Mouse (Mus musculus): ENCODE data around the gene D330045A20Rik. TPM values are rescaled to one million over a fixed set of nuclear protein-coding genes. Genes with fewer than 3 reads are reported as not detected.

Gene D330045A20Rik
- polyA plus RNA-seq, 1 experiment from 2014 or later = 1.4 TPM

- H3K27me3 ChIP-seq (replicated peaks) = no peaks in the 10 kb centered on the region
- no peak for ATAC-seq (ENCODE audit: extremely low read depth, insufficient number of reproducible peaks, low FRiP score, low TSS enrichment)
- H3K4me3 ChIP-seq = no peak overlapping the region
- H3K4me2 ChIP-seq = no peak overlapping the region
- no peak overlapping the region for H3K27ac ChIP-seq (replicated peaks)
- H3K4me1 ChIP-seq = no peaks in the 10 kb centered on the region
- no peaks in the 10 kb centered on the region for H3K9me3 ChIP-seq
- no peaks in the 10 kb centered on the region for H3K36me3 ChIP-seq
- no peak overlapping the region for H3K9ac ChIP-seq
- 52% methylated on average over 4 of the region's 4 CpGs for whole genome bisulfite sequencing
These were observed 46.8 kb downstream of the D330045A20Rik start for GRCm38 (mm10) chrX:139526984-139527383.

DNA sequence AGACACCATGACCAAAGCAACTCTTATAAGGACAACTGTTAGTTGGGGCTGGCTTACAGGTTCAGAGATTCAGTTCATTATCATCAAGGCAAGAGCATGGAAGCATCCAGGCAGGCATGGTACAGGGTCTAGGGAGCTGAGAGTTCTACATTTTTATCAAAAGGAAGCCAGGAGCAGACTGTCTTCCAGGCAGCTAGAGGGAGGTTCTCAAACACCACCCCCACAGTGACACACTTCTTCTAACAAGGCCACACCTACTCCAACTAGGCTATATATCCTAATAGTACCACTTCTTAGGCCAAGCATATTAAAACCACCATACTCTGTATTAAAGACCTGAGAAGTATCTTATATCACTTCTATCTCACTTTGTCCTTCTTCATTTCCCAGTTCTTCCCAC is 49.5 kb downstream of the D330045A20Rik start:
- Histone ChIP-seq H3K36me3 (no peaks in the 10 kb centered on the region), H3K27me3 (replicated peaks) (no peaks in the 10 kb centered on the region), H3K4me2 (no peak overlapping the region), H3K4me3 (no peak overlapping the region), H3K27ac (replicated peaks) (no peak overlapping the region), H3K9me3 (no peaks in the 10 kb centered on the region), H3K9ac (no peak overlapping the region), H3K4me1 (no peaks in the 10 kb centered on the region)
- no peak for ATAC-seq (ENCODE audit: extremely low read depth, insufficient number of reproducible peaks, low FRiP score, low TSS enrichment)

DNA sequence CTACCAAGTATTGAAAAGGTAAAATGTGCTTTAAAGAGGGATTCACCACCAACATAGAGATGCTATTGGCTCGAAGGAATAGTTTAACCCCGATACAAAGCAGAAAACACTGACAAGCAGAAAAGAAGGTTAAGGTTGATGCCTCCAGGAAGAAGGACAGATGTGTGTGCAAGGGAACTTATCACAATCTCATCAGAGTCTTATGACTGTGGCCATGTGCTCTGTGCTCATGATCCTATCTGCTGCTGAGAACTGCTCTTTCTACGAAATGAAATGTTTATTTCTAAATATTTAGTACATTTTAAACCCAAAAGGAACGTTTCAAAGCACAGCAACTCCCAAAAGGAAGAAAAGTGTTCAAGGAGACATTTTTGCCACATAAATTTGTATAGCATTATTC is 52.1 kb downstream of the D330045A20Rik start:
- WGBS = 61% methylated on average over 4 of the region's 4 CpGs
- no peak overlapping the region for H3K4me2 ChIP-seq

GRCm38 (mm10) chrX:139537641-139538397 is 57.7 kb downstream of the D330045A20Rik start:
- 69% methylated on average over 5 of the region's 5 CpGs for WGBS
- no peak overlapping the region for H3K27ac ChIP-seq (replicated peaks)
- no peaks in the 10 kb centered on the region for H3K4me1 ChIP-seq
- H3K4me2 ChIP-seq = no peak overlapping the region
- no peak overlapping the region for H3K4me3 ChIP-seq
- H3K9ac ChIP-seq = no peak overlapping the region
- no peaks in the 10 kb centered on the region for H3K36me3 ChIP-seq
- no peaks in the 10 kb centered on the region for H3K9me3 ChIP-seq
- ATAC-seq (ENCODE audit: extremely low read depth, insufficient number of reproducible peaks, low FRiP score, low TSS enrichment) = no peak
- no peaks in the 10 kb centered on the region; the same call in 1 of the 2 replicates for H3K27me3 ChIP-seq (replicated peaks)

More for the DNA sequence above, 52.1 kb downstream of the D330045A20Rik start:
- Histone ChIP-seq H3K4me3 (no peak overlapping the region), H3K4me1 (no peaks in the 10 kb centered on the region), H3K9me3 (no peaks in the 10 kb centered on the region), H3K27ac (replicated peaks) (no peak overlapping the region), H3K36me3 (no peaks in the 10 kb centered on the region), H3K27me3 (replicated peaks) (no peaks in the 10 kb centered on the region; the same call in 1 of the 2 replicates), H3K9ac (no peak overlapping the region)
- ATAC-seq (ENCODE audit: extremely low read depth, insufficient number of reproducible peaks, low FRiP score, low TSS enrichment) = no peak

DNA sequence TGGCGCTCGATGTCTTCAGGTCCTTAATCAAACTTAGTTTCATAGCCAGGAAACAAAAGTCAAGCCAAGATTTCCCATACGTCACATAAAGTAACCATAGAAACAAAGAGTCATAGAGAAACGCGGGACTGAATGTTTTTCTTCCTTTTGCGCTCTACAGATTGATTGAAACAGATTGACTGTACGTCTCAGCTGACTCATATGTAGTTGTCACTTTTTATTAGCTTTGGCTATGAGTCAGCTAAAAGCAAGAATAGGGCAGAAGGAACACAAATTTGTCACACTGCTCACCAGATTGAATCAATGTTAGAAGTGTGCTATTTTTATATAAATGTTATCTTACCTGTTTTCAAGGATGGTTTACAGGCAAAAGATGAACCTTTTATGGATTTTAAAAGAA is 63.6 kb downstream of the D330045A20Rik start:
- no peaks in the 10 kb centered on the region for H3K36me3 ChIP-seq
- H3K4me2 ChIP-seq = no peak overlapping the region
- no peaks in the 10 kb centered on the region for H3K27me3 ChIP-seq (replicated peaks)
- WGBS = 63% methylated on average over 7 of the region's 7 CpGs
- no peak overlapping the region for H3K4me3 ChIP-seq
- no peak for ATAC-seq (ENCODE audit: extremely low read depth, insufficient number of reproducible peaks, low FRiP score, low TSS enrichment)
- H3K27ac ChIP-seq (replicated peaks) = no peak overlapping the region
- no peak overlapping the region for H3K9ac ChIP-seq
- H3K4me1 ChIP-seq = no peaks in the 10 kb centered on the region
- no peaks in the 10 kb centered on the region for H3K9me3 ChIP-seq

- no peaks in the 10 kb centered on the region for H3K4me1 ChIP-seq
- no peak overlapping the region for H3K4me3 ChIP-seq
- no peak overlapping the region for H3K9ac ChIP-seq
- WGBS = 70% methylated on average over 5 of the region's 5 CpGs
- no peaks in the 10 kb centered on the region for H3K27me3 ChIP-seq (replicated peaks)
- H3K27ac ChIP-seq (replicated peaks) = no peak overlapping the region
- H3K9me3 ChIP-seq = no peaks in the 10 kb centered on the region
- no peak for ATAC-seq (ENCODE audit: extremely low read depth, insufficient number of reproducible peaks, low FRiP score, low TSS enrichment)
- no peak overlapping the region for H3K4me2 ChIP-seq
- H3K36me3 ChIP-seq = no peaks in the 10 kb centered on the region
These were observed 70.3 kb downstream of the D330045A20Rik start for GRCm38 (mm10) chrX:139550456-139550855.

DNA sequence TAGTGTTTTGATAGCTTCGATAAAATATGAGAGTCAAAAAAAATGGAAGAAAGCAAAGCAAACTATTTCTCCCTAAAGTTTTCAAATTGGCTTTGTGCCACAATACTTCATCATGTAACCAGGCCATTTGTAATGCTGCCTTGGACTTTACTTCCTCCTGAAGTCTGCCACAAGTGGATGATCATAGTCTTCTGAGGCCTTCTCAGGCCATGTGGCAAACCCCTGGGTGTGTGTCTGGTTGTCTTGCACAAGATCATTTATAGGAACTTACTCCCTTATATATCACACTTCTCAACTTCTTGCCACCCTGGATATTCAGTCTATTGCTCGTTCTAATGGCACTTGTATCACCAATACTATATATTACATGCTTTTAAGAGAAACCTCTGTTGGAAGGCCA is 71.9 kb downstream of the D330045A20Rik start:
- 72% methylated on average over 2 of the region's 2 CpGs for WGBS
- no peaks in the 10 kb centered on the region for H3K4me1 ChIP-seq
- no peak overlapping the region for H3K4me3 ChIP-seq

GRCm38 (mm10) chrX:139562255-139562924 is 82.2 kb downstream of the D330045A20Rik start:
- Histone ChIP-seq H3K4me1 (no peaks in the 10 kb centered on the region), H3K27me3 (replicated peaks) (no peaks in the 10 kb centered on the region), H3K4me3 (no peak overlapping the region), H3K4me2 (no peak overlapping the region), H3K27ac (replicated peaks) (no peak overlapping the region), H3K36me3 (no peaks in the 10 kb centered on the region), H3K9me3 (no peaks in the 10 kb centered on the region), H3K9ac (no peak overlapping the region)
- WGBS = 45% methylated on average over 5 of the region's 5 CpGs
- ATAC-seq (ENCODE audit: extremely low read depth, insufficient number of reproducible peaks, low FRiP score, low TSS enrichment) = no peak

More for the DNA sequence above, 71.9 kb downstream of the D330045A20Rik start:
- H3K36me3 ChIP-seq = no peaks in the 10 kb centered on the region
- H3K27ac ChIP-seq (replicated peaks) = no peak overlapping the region
- no peak overlapping the region for H3K4me2 ChIP-seq
- ATAC-seq (ENCODE audit: extremely low read depth, insufficient number of reproducible peaks, low FRiP score, low TSS enrichment) = no peak
- H3K27me3 ChIP-seq (replicated peaks) = no peaks in the 10 kb centered on the region
- H3K9ac ChIP-seq = no peak overlapping the region
- H3K9me3 ChIP-seq = no peaks in the 10 kb centered on the region

GRCm38 (mm10) chrX:139562925-139563461 is 82.8 kb downstream of the D330045A20Rik start, which contains the start of gene Rnf128:
Gene Rnf128, plus strand, starts transcription at chrX:139563316.
- no peaks in the 10 kb centered on the region for H3K36me3 ChIP-seq
- H3K4me1 ChIP-seq = no peaks in the 10 kb centered on the region
- whole genome bisulfite sequencing = 61% methylated on average over 8 of the region's 8 CpGs
- H3K27me3 ChIP-seq (replicated peaks) = no peaks in the 10 kb centered on the region
- H3K9me3 ChIP-seq = no peaks in the 10 kb centered on the region
- H3K27ac ChIP-seq (replicated peaks) = no peak within 1 kb of the TSS
- no peak for ATAC-seq (ENCODE audit: extremely low read depth, insufficient number of reproducible peaks, low FRiP score, low TSS enrichment)
- H3K9ac ChIP-seq = no peak within 1 kb of the TSS
- no peak within 1 kb of the TSS for H3K4me2 ChIP-seq
- H3K4me3 ChIP-seq = no peak within 1 kb of the TSS

- H3K4me2 ChIP-seq = no peak overlapping the region
- no peak overlapping the region for H3K9ac ChIP-seq
- WGBS = 75% methylated on average over 3 of the region's 3 CpGs
- no peaks in the 10 kb centered on the region for H3K27me3 ChIP-seq (replicated peaks)
- H3K9me3 ChIP-seq = no peaks in the 10 kb centered on the region
- no peak overlapping the region for H3K4me3 ChIP-seq
- no peaks in the 10 kb centered on the region for H3K36me3 ChIP-seq
- H3K27ac ChIP-seq (replicated peaks) = no peak overlapping the region
- ATAC-seq (ENCODE audit: extremely low read depth, insufficient number of reproducible peaks, low FRiP score, low TSS enrichment) = no peak
- H3K4me1 ChIP-seq = no peaks in the 10 kb centered on the region
These were observed 89.9 kb downstream of the D330045A20Rik start for GRCm38 (mm10) chrX:139570054-139570453.

DNA sequence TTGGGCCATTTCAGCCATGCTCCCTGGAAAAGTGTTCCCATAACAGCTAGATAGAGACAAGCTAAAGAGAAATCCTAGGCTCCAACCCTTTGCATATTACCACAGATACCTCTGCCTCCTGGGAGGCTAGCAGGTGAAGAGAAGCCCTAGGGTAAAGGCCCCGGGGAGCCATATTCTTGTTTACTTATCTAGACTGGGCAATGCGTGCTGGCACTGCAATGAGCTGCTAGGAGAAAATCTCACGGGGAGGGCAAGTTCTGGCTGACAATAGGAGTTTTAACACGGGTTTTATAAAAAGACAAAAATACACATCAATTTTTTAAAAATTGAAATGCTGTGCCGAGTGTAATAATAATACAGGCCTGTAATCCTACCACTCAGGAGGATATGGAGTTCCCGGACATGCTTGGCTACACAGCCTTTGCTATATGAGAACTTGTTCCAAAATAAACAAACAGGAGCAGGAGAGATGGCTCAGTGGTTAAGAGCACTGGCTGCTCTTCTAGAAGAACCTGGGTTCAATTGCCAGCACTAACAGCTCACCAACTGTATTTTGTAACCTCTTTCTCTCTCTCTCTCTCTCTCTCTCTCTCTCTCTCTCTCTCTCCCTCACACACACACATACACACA is 98.6 kb downstream of the D330045A20Rik start:
- 65% methylated on average over 6 of the region's 6 CpGs for WGBS
- H3K9me3 ChIP-seq = no peaks in the 10 kb centered on the region; the same call in 1 of the 2 replicates
- no peaks in the 10 kb centered on the region for H3K36me3 ChIP-seq
- H3K4me1 ChIP-seq = peaks cover 8% of the 10 kb centered on the region; the same call in 1 of the 2 replicates
- H3K4me3 ChIP-seq = no peak overlapping the region
- ATAC-seq (ENCODE audit: extremely low read depth, insufficient number of reproducible peaks, low FRiP score, low TSS enrichment) = no peak
- H3K4me2 ChIP-seq = no peak overlapping the region
- no peak overlapping the region for H3K9ac ChIP-seq
- H3K27ac ChIP-seq (replicated peaks) = no peak overlapping the region
- no peaks in the 10 kb centered on the region for H3K27me3 ChIP-seq (replicated peaks)

Data from heart, embryonic 13.5 days (tissue).